Mouse (Mus musculus) ES-E14 (cell line): ENCODE data around the gene Serpinh1. TPM values are rescaled to one million over a fixed set of nuclear protein-coding genes. Genes with fewer than 3 reads are reported as not detected.

Source experiments
- DNase-seq: peaks from one replicate; pipeline ENCODE4 v3.0.0-alpha.2; 2013; ENCODE audit warnings: low read depth, low spot score
- H3K27ac ChIP-seq: 2 replicates; pipeline ENCODE4 v1.5.1; 2012; ENCODE audit warnings: low read depth, mild to moderate bottlenecking, low read length, moderate library complexity, mixed read lengths; ENCODE audit not compliant: poor library complexity, insufficient read depth, severe bottlenecking
- H3K36me3 ChIP-seq: 2 replicates; pipeline ENCODE4 v1.6.1; 2012; ENCODE audit warnings: mild to moderate bottlenecking, low read length, moderate library complexity, mixed read lengths; ENCODE audit not compliant: control insufficient read depth, poor library complexity, insufficient read depth, severe bottlenecking
- H3K4me1 ChIP-seq, 2 experiments: fragments of 150-350 bp in 1 of 2; sonication (generic) in 1 of 2; 2 replicates each; pipeline ENCODE4 v1.6.1; 2012; ENCODE audit warnings: low read length in 2 of 2, mild to moderate bottlenecking in 1 of 2, mixed read lengths in 1 of 2; ENCODE audit not compliant: control insufficient read depth in 2 of 2, insufficient read depth in 2 of 2, poor library complexity in 1 of 2
- H3K4me3 ChIP-seq, 2 experiments: fragments of 150-350 bp in 1 of 2; sonication (generic) in 1 of 2; 2 replicates each; pipeline ENCODE4 v1.5.1; 2012; ENCODE audit warnings: low read length in 2 of 2, low read depth in 1 of 2, mild to moderate bottlenecking in 1 of 2, mixed read lengths in 1 of 2; ENCODE audit not compliant: insufficient read depth in 1 of 2, poor library complexity in 1 of 2, severe bottlenecking in 1 of 2
- H3K9ac ChIP-seq: 2 replicates; pipeline ENCODE4 v1.6.1; 2012; ENCODE audit warnings: low read depth, mild to moderate bottlenecking, low read length, mixed read lengths; ENCODE audit not compliant: poor library complexity, insufficient read depth, severe bottlenecking
- H3K9me3 ChIP-seq: fragments of 150-350 bp; sonication (generic); 2 replicates; pipeline ENCODE4 v1.6.1; 2012; ENCODE audit warnings: low read depth, mild to moderate bottlenecking, low read length; ENCODE audit not compliant: control insufficient read depth, insufficient read depth
- CHD2 ChIP-seq: IDR thresholded peaks from 2 replicates; pipeline ENCODE4 v1.6.1; 2014; ENCODE audit warnings: mild to moderate bottlenecking, low read depth, low read length, inconsistent platforms
- HCFC1 ChIP-seq: IDR thresholded peaks from 2 replicates; pipeline ENCODE4 v1.6.1; 2012; ENCODE audit warnings: low read length, inconsistent platforms, borderline replicate concordance; ENCODE audit not compliant: insufficient read depth
- MAFK ChIP-seq: IDR thresholded peaks from 2 replicates; pipeline ENCODE4 v1.6.1; 2014; ENCODE audit warnings: mild to moderate bottlenecking, low read depth, low read length, inconsistent platforms; ENCODE audit not compliant: insufficient read depth
- ZC3H11A ChIP-seq: IDR thresholded peaks from 2 replicates; pipeline ENCODE4 v1.6.1; 2012; ENCODE audit warnings: low read depth, mild to moderate bottlenecking, inconsistent platforms, low read length, borderline replicate concordance
- ZNF384 ChIP-seq: IDR thresholded peaks from 2 replicates; pipeline ENCODE4 v1.6.1; 2012; ENCODE audit warnings: low read depth, low read length, inconsistent platforms
- in situ Hi-C, 2 experiments: fragments of 600-800 bp; cut with MboI; formaldehyde crosslinking; loops; one replicate each; pipeline ENCODE4 v1.15.1; 2025; ENCODE audit warnings: low sequenced_read_pairs in 2 of 2, inconsistent platforms in 1 of 2; ENCODE audit not compliant: unreplicated experiment in 2 of 2
- total RNA-seq: library from RNA; depleted of rRNA; stranded (reverse); fragments of 300-350 nt; gene quantifications from 2 replicates; pipeline ENCODE4 v1.2.3, GENCODE M21; 2012

Gene Serpinh1
- total RNA-seq, 1 experiment: 500 TPM

- DNase-seq: no peak
- no peaks in the 10 kb centered on the region for H3K4me1 ChIP-seq
- in situ Hi-C loops: no loop called here
- no peaks in the 10 kb centered on the region for H3K9me3 ChIP-seq
- TF ChIP-seq MAFK: no peak
- TF ChIP-seq ZC3H11A: no peak
- TF ChIP-seq HCFC1: no peak
- H3K4me3 ChIP-seq: no peak overlapping the region
- H3K9ac ChIP-seq: no peak overlapping the region
- no peaks in the 10 kb centered on the region for H3K36me3 ChIP-seq
- no peak overlapping the region for H3K27ac ChIP-seq
These were observed 43.0 kb upstream of the Serpinh1 start for GRCm38 (mm10) chr7:99395908-99396616.

- no peak overlapping the region for H3K27ac ChIP-seq
- in situ Hi-C loops: no loop called here
- H3K4me1 ChIP-seq: peaks cover 2 to 3% of the 10 kb centered on the region in 2 experiments; a peak in 2 of 4 replicates
These were observed 42.3 kb upstream of the Serpinh1 start for GRCm38 (mm10) chr7:99395385-99395784.

GRCm38 (mm10) chr7:99393711-99394325, 40.8 kb upstream of the Serpinh1 start:
- peaks cover 3 to 6% of the 10 kb centered on the region in 2 experiments; a peak in 2 of 4 replicates for H3K4me1 ChIP-seq
- H3K9me3 ChIP-seq: no peaks in the 10 kb centered on the region
- H3K36me3 ChIP-seq: no peaks in the 10 kb centered on the region
- in situ Hi-C loops: no loop called here
- no peak for DNase-seq
- no peak overlapping the region for H3K27ac ChIP-seq
- TF ChIP-seq ZNF384: no peak
- no peak for TF ChIP-seq ZC3H11A
- TF ChIP-seq HCFC1: no peak
- no peak for TF ChIP-seq CHD2
- TF ChIP-seq MAFK: no peak
- H3K9ac ChIP-seq: no peak overlapping the region
- H3K4me3 ChIP-seq: no peak overlapping the region

More at GRCm38 (mm10) chr7:99395385-99395784, 42.3 kb upstream of the Serpinh1 start:
- DNase-seq: no peak
- no peaks in the 10 kb centered on the region for H3K36me3 ChIP-seq
- no peaks in the 10 kb centered on the region for H3K9me3 ChIP-seq
- no peak overlapping the region for H3K4me3 ChIP-seq
- no peak for TF ChIP-seq CHD2
- TF ChIP-seq MAFK: no peak
- TF ChIP-seq HCFC1: no peak
- TF ChIP-seq ZNF384: no peak
- TF ChIP-seq ZC3H11A: no peak
- H3K9ac ChIP-seq: no peak overlapping the region

GRCm38 (mm10) chr7:99392696-99393095, 39.7 kb upstream of the Serpinh1 start:
- peaks cover 3 to 6% of the 10 kb centered on the region in 2 experiments; a peak in 2 of 4 replicates for H3K4me1 ChIP-seq
- no peak overlapping the region for H3K9ac ChIP-seq
- TF ChIP-seq MAFK (no peak), ZC3H11A (no peak), HCFC1 (no peak)
- no peak overlapping the region for H3K27ac ChIP-seq
- H3K36me3 ChIP-seq: no peaks in the 10 kb centered on the region
- in situ Hi-C loops: no loop called here
- no peak for DNase-seq
- no peaks in the 10 kb centered on the region for H3K9me3 ChIP-seq
- H3K4me3 ChIP-seq: no peak overlapping the region
